Mouse (Mus musculus): ENCODE measurements at regions not wholly inside any gene's neighbourhood (a gene's known extent, or its start where the extent isn't known, plus 50 kb on each side); places are given as distances from the start of the nearest gene placed in this dataset.
"Not testable (repeated sequence)": the region's sequence is repeated elsewhere in the genome, so short reads cannot be mapped to it uniquely, and the experiment has no call there.

GRCm38 (mm10) chr1:164531741-164532140 is 73.6 kb upstream of the Atp1b1 start:
- ATAC-seq (ENCODE audit: low FRiP score): no peak

GRCm38 (mm10) chr1:164526748-164527147 is 68.6 kb upstream of the Atp1b1 start:
- H3K4me2 ChIP-seq (replicated peaks): no peak overlapping the region
- H3K4me3 ChIP-seq: no peak overlapping the region
- H3K27ac ChIP-seq: no peak overlapping the region
- no peak for ATAC-seq (ENCODE audit: low FRiP score)
- no peaks in the 10 kb centered on the region for H3K27me3 ChIP-seq
- no peaks in the 10 kb centered on the region for H3K4me1 ChIP-seq
- H3K9me3 ChIP-seq (replicated peaks): no peaks in the 10 kb centered on the region
- no peak overlapping the region for H3K9ac ChIP-seq
- WGBS: 91% methylated on average over 1 of the region's 1 CpGs
- no peaks in the 10 kb centered on the region for H3K36me3 ChIP-seq

More at GRCm38 (mm10) chr1:164531741-164532140, 73.6 kb upstream of the Atp1b1 start:
- Histone ChIP-seq H3K4me3 (no peak overlapping the region), H3K27ac (no peak overlapping the region), H3K4me2 (replicated peaks) (no peak overlapping the region), H3K36me3 (no peaks in the 10 kb centered on the region), H3K27me3 (no peaks in the 10 kb centered on the region), H3K9me3 (replicated peaks) (no peaks in the 10 kb centered on the region), H3K4me1 (no peaks in the 10 kb centered on the region), H3K9ac (no peak overlapping the region)
- 55% methylated on average over 1 of the region's 1 CpGs for WGBS

- no peaks in the 10 kb centered on the region for H3K4me1 ChIP-seq
Observed at GRCm38 (mm10) chr1:164522377-164523150, 64.4 kb upstream of the Atp1b1 start.

GRCm38 (mm10) chr1:164521371-164522130 is 63.4 kb upstream of the Atp1b1 start:
- Histone ChIP-seq H3K4me1 (no peaks in the 10 kb centered on the region), H3K4me2 (replicated peaks) (no peak overlapping the region), H3K27me3 (no peaks in the 10 kb centered on the region), H3K9ac (no peak overlapping the region), H3K9me3 (replicated peaks) (no peaks in the 10 kb centered on the region), H3K4me3 (no peak overlapping the region), H3K27ac (no peak overlapping the region), H3K36me3 (no peaks in the 10 kb centered on the region)
- no peak for ATAC-seq (ENCODE audit: low FRiP score)
- WGBS: 94% methylated on average over 6 of the region's 6 CpGs

More at GRCm38 (mm10) chr1:164522377-164523150, 64.4 kb upstream of the Atp1b1 start:
- Histone ChIP-seq H3K9me3 (replicated peaks) (no peaks in the 10 kb centered on the region), H3K4me2 (replicated peaks) (no peak overlapping the region), H3K9ac (no peak overlapping the region), H3K4me3 (no peak overlapping the region), H3K27ac (no peak overlapping the region), H3K27me3 (no peaks in the 10 kb centered on the region), H3K36me3 (no peaks in the 10 kb centered on the region)
- 87% methylated on average over 3 of the region's 3 CpGs for WGBS
- no peak for ATAC-seq (ENCODE audit: low FRiP score)

GRCm38 (mm10) chr1:164518866-164519265 is 60.7 kb upstream of the Atp1b1 start:
- no peak overlapping the region for H3K4me2 ChIP-seq (replicated peaks)
- no peak overlapping the region for H3K27ac ChIP-seq
- H3K36me3 ChIP-seq: no peaks in the 10 kb centered on the region
- H3K4me3 ChIP-seq: no peak overlapping the region
- no peaks in the 10 kb centered on the region for H3K9me3 ChIP-seq (replicated peaks)
- no peaks in the 10 kb centered on the region for H3K4me1 ChIP-seq
- H3K9ac ChIP-seq: no peak overlapping the region
- no peaks in the 10 kb centered on the region for H3K27me3 ChIP-seq
- 98% methylated on average over 3 of the region's 3 CpGs for WGBS
- no peak for ATAC-seq (ENCODE audit: low FRiP score)

- no peak overlapping the region for H3K4me2 ChIP-seq (replicated peaks)
- no peaks in the 10 kb centered on the region for H3K36me3 ChIP-seq
- H3K27ac ChIP-seq: no peak overlapping the region
- no peak overlapping the region for H3K9ac ChIP-seq
- H3K4me3 ChIP-seq: no peak overlapping the region
- H3K27me3 ChIP-seq: no peaks in the 10 kb centered on the region
- no peaks in the 10 kb centered on the region for H3K4me1 ChIP-seq
- no peaks in the 10 kb centered on the region for H3K9me3 ChIP-seq (replicated peaks)
- ATAC-seq (ENCODE audit: low FRiP score): no peak
- WGBS: 89% methylated on average over 4 of the region's 4 CpGs
Observed at GRCm38 (mm10) chr1:164518308-164518707, 60.2 kb upstream of the Atp1b1 start.

- not testable (repeated sequence) for H3K27ac ChIP-seq; H3K4me3 ChIP-seq; H3K9me3 ChIP-seq (replicated peaks); H3K4me2 ChIP-seq (replicated peaks); H3K36me3 ChIP-seq; ATAC-seq (ENCODE audit: low FRiP score); H3K9ac ChIP-seq; H3K4me1 ChIP-seq; H3K27me3 ChIP-seq
- WGBS: 93% methylated on average over 2 of the region's 2 CpGs
Observed at GRCm38 (mm10) chr1:164517362-164517761, 59.2 kb upstream of the Atp1b1 start.

- H3K36me3 ChIP-seq: no peaks in the 10 kb centered on the region
- no peak for ATAC-seq (ENCODE audit: low FRiP score)
- no peaks in the 10 kb centered on the region for H3K9me3 ChIP-seq (replicated peaks)
- 87% methylated on average over 7 of the region's 7 CpGs for WGBS
- H3K9ac ChIP-seq: no peak overlapping the region
- H3K27me3 ChIP-seq: no peaks in the 10 kb centered on the region
- no peaks in the 10 kb centered on the region for H3K4me1 ChIP-seq
- H3K27ac ChIP-seq: no peak overlapping the region
- H3K4me3 ChIP-seq: no peak overlapping the region
- no peak overlapping the region for H3K4me2 ChIP-seq (replicated peaks)
Observed at GRCm38 (mm10) chr1:164511628-164512385, 53.7 kb upstream of the Atp1b1 start.

GRCm38 (mm10) chr1:164509226-164509625 is 51.1 kb upstream of the Atp1b1 start:
- H3K4me3 ChIP-seq: no peak overlapping the region
- no peak overlapping the region for H3K4me2 ChIP-seq (replicated peaks)
- no peaks in the 10 kb centered on the region for H3K9me3 ChIP-seq (replicated peaks)
- H3K27me3 ChIP-seq: no peaks in the 10 kb centered on the region
- WGBS: 63% methylated on average over 1 of the region's 1 CpGs
- no peak overlapping the region for H3K9ac ChIP-seq
- no peaks in the 10 kb centered on the region for H3K4me1 ChIP-seq
- no peaks in the 10 kb centered on the region for H3K36me3 ChIP-seq
- no peak overlapping the region for H3K27ac ChIP-seq
- ATAC-seq (ENCODE audit: low FRiP score): no peak

- ATAC-seq (ENCODE audit: low FRiP score): no peak
- Histone ChIP-seq H3K9me3 (replicated peaks) (no peaks in the 10 kb centered on the region), H3K9ac (no peak overlapping the region), H3K4me1 (no peaks in the 10 kb centered on the region), H3K4me3 (no peak overlapping the region), H3K27ac (no peak overlapping the region), H3K27me3 (no peaks in the 10 kb centered on the region), H3K36me3 (no peaks in the 10 kb centered on the region), H3K4me2 (replicated peaks) (no peak overlapping the region)
- 76% methylated on average over 8 of the region's 8 CpGs for WGBS
Observed at GRCm38 (mm10) chr1:164508556-164508955, 50.4 kb upstream of the Atp1b1 start.

- Histone ChIP-seq H3K9me3 (replicated peaks) (no peaks in the 10 kb centered on the region), H3K4me1 (no peaks in the 10 kb centered on the region), H3K27ac (no peak overlapping the region), H3K4me3 (no peak overlapping the region), H3K27me3 (no peaks in the 10 kb centered on the region), H3K9ac (no peak overlapping the region), H3K36me3 (no peaks in the 10 kb centered on the region), H3K4me2 (replicated peaks) (no peak overlapping the region)
- ATAC-seq (ENCODE audit: low FRiP score): no peak
- WGBS: 17% methylated on average over 5 of the region's 5 CpGs
Observed at GRCm38 (mm10) chr1:164508106-164508505, 50.0 kb upstream of the Atp1b1 start.

All from hindbrain, embryonic 12.5 days (tissue).